Mouse (Mus musculus) cerebellum, adult 11-12 months (tissue): ENCODE measurements at regions not wholly inside any gene's neighbourhood (a gene's known extent, or its start where the extent isn't known, plus 50 kb on each side); places are given as distances from the start of the nearest gene placed in this dataset.

Source experiments
- DNase-seq: peaks from one replicate; pipeline ENCODE4 v3.0.0; 2022

GRCm38 (mm10) chr2:71644038-71644470, 97.5 kb upstream of the Dlx2 start:
- DNase-seq, result no peak

- no peak for DNase-seq
These were observed 97.4 kb upstream of the Itga6 start for GRCm38 (mm10) chr2:71647914-71648497.

GRCm38 (mm10) chr2:71651662-71652061, 93.8 kb upstream of the Itga6 start:
- no peak for DNase-seq

- DNase-seq, result no peak
These were observed 93.1 kb upstream of the Itga6 start for GRCm38 (mm10) chr2:71652261-71652801.

- DNase-seq, result no peak
These were observed 90.5 kb upstream of the Itga6 start for GRCm38 (mm10) chr2:71654817-71655503.

GRCm38 (mm10) chr2:71655504-71656390, 89.7 kb upstream of the Itga6 start:
- no peak for DNase-seq

- no peak for DNase-seq
These were observed 88.7 kb upstream of the Itga6 start for GRCm38 (mm10) chr2:71656611-71657244.

GRCm38 (mm10) chr2:71661438-71661837, 84.0 kb upstream of the Itga6 start:
- DNase-seq, result no peak

- DNase-seq, result no peak
These were observed 83.4 kb upstream of the Itga6 start for GRCm38 (mm10) chr2:71661986-71662385.

GRCm38 (mm10) chr2:71663453-71663852, 82.0 kb upstream of the Itga6 start:
- no peak for DNase-seq

GRCm38 (mm10) chr2:71666927-71667326, 78.5 kb upstream of the Itga6 start:
- no peak for DNase-seq

GRCm38 (mm10) chr2:71667746-71668145, 77.7 kb upstream of the Itga6 start:
- DNase-seq, result no peak

- no peak for DNase-seq
These were observed 75.1 kb upstream of the Itga6 start for GRCm38 (mm10) chr2:71670228-71670790.

GRCm38 (mm10) chr2:71670882-71671281, 74.5 kb upstream of the Itga6 start:
- DNase-seq, result no peak

GRCm38 (mm10) chr2:71673087-71673920, 72.1 kb upstream of the Itga6 start:
- no peak for DNase-seq

- DNase-seq, result no peak
These were observed 64.7 kb upstream of the Itga6 start for GRCm38 (mm10) chr2:71680746-71681145.

- DNase-seq, result no peak
These were observed 64.3 kb upstream of the Itga6 start for GRCm38 (mm10) chr2:71681148-71681547.

GRCm38 (mm10) chr2:71683375-71683774, 62.0 kb upstream of the Itga6 start:
- no peak for DNase-seq

GRCm38 (mm10) chr2:71685239-71685638, 60.2 kb upstream of the Itga6 start:
- DNase-seq, result no peak

- DNase-seq, result no peak
These were observed 56.4 kb upstream of the Itga6 start for GRCm38 (mm10) chr2:71689041-71689440.

- DNase-seq, result no peak
These were observed 54.9 kb upstream of the Itga6 start for GRCm38 (mm10) chr2:71690277-71691161.
